Comparison of ENCODE assay signal across 14 mouse cellular contexts in the genomic region with DNA sequence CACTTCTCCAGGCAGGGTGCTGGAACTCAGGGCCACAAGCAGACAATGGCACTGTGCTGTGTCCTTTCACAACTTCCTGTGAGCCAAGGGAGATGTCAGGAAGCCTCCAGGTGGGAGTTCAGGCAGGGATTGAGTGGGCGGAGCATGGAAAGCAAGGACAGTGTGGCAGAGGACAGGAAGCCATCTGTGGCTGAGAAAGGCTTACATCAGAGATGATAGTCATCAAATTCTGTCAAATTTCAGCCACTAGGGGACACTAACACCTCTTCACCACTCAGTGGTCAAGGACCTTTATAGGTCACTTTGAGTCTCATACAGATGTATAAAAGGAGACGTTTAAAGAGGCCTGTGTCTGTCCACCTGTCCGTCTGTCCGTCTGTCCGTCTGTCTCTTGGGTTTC. TPM values are rescaled to one million over a fixed set of nuclear protein-coding genes. Genes with fewer than 3 reads are reported as not detected.
DNase-seq lines count a peak whose midpoint lies in the region; ATAC-seq and TF ChIP-seq lines count a peak whose summit lies in the region.
"Had no signal": no experiment of that assay in that cellular context is flagged by ENCODE, and none has a peak within 500 bp of the region (broad histone marks: within the 10 kb centered on the region; RNA-seq: fewer than 3 reads in every experiment).

No protein-coding gene starts in this region.

- H3K9me3 ChIP-seq in midbrain, postnatal 0 days (ENCODE audit: low read length) = no peaks in the 10 kb centered on the region
- H3K9me3 ChIP-seq in midbrain, embryonic 16.5 days (replicated peaks; ENCODE audit: control insufficient read depth, low read length, poor library complexity, severe bottlenecking) = no peaks in the 10 kb centered on the region
- H3K9me3 ChIP-seq: hindbrain, embryonic 15.5 days had no signal

- H3K27me3 ChIP-seq in midbrain, postnatal 0 days (ENCODE audit: insufficient read depth, low read length) = no peaks in the 10 kb centered on the region
- no peaks in the 10 kb centered on the region for H3K27me3 ChIP-seq in midbrain, embryonic 16.5 days (ENCODE audit: control insufficient read depth, insufficient read depth, low read depth, low read length)
- H3K27me3 ChIP-seq: hindbrain, embryonic 15.5 days had no signal

- 77% methylated on average over 5 of the region's 5 CpGs for WGBS in midbrain, postnatal 0 days
- 75% methylated on average over 5 of the region's 5 CpGs for WGBS in midbrain, embryonic 16.5 days

- H3K4me3 ChIP-seq in midbrain, postnatal 0 days (ENCODE audit: low read depth, low read length) = no peak overlapping the region
- H3K4me3 ChIP-seq in midbrain, embryonic 16.5 days (ENCODE audit: low read depth, low read length) = no peak overlapping the region
- H3K4me3 ChIP-seq: erythroblast, embryonic 14.5 days; hindbrain, embryonic 15.5 days had no signal

- H3K27ac ChIP-seq in midbrain, postnatal 0 days (ENCODE audit: low read depth, low read length) = no peak overlapping the region
- H3K27ac ChIP-seq in midbrain, embryonic 16.5 days (ENCODE audit: low read length) = no peak overlapping the region
- H3K27ac ChIP-seq: hindbrain, embryonic 15.5 days had no signal

- peak; percentile 18 for DNase-seq in cerebellum, adult 9-11 months
- DNase-seq in cerebellum, postnatal 4 days (ENCODE audit: low spot score in 2 of 2) = no peak
- peak; percentile 34 for DNase-seq in kidney, adult 9 months
- DNase-seq in kidney, postnatal 14 days = no peak
- DNase-seq in midbrain, postnatal 0 days (ENCODE audit: low spot score) = no peak
- no peak for DNase-seq in urinary bladder, adult 18-20 months (ENCODE audit: low spot score in 2 of 2)
- DNase-seq: cerebellum, postnatal 14 days; gastrocnemius, postnatal 14 days; right cerebral cortex, postnatal 25 days had no signal

- no peaks in the 10 kb centered on the region for H3K4me1 ChIP-seq in midbrain, postnatal 0 days (ENCODE audit: insufficient read depth, low read length)
- no peaks in the 10 kb centered on the region; the same call in 1 of the 2 replicates for H3K4me1 ChIP-seq in midbrain, embryonic 16.5 days (ENCODE audit: control insufficient read depth, insufficient read depth, low read length)
- H3K4me1 ChIP-seq: hindbrain, embryonic 15.5 days had no signal

- H3K36me3 ChIP-seq in midbrain, postnatal 0 days (ENCODE audit: insufficient read depth, low read length) = 0 out of 2 replicates have a peak, but pooled peaks cover 4% of the 10 kb centered on the region
- peaks cover 2% of the 10 kb centered on the region; the same call in 1 of the 2 replicates for H3K36me3 ChIP-seq in midbrain, embryonic 16.5 days (ENCODE audit: control insufficient read depth, insufficient read depth, low read length)
- H3K36me3 ChIP-seq: hindbrain, embryonic 15.5 days had no signal

- peak; percentile 54 for TF ChIP-seq CTCF in midbrain, postnatal 0 days (IDR thresholded peaks at IDR 0.05)

- H3K4me2 ChIP-seq in midbrain, postnatal 0 days (ENCODE audit: low read depth, low read length, poor library complexity, severe bottlenecking) = no peak overlapping the region
- H3K4me2 ChIP-seq in midbrain, embryonic 16.5 days (ENCODE audit: low read length) = no peak overlapping the region
- H3K4me2 ChIP-seq: hindbrain, embryonic 15.5 days had no signal

- no peak for ATAC-seq in midbrain, postnatal 0 days (ENCODE audit: low FRiP score)
- ATAC-seq in midbrain, embryonic 16.5 days = no peak
- no peak for ATAC-seq in activated CD4-positive, CD25-positive, alpha-beta regulatory T cell, adult 4 months
- ATAC-seq: CD4-positive, CD25-positive, alpha-beta regulatory T cell, adult 4 months had no signal

- H3K9ac ChIP-seq in midbrain, postnatal 0 days (replicated peaks; ENCODE audit: low read length, poor library complexity, severe bottlenecking) = no peak overlapping the region
- H3K9ac ChIP-seq in midbrain, embryonic 16.5 days (ENCODE audit: low read depth, low read length) = no peak overlapping the region
- H3K9ac ChIP-seq: hindbrain, embryonic 15.5 days had no signal

RNA-seq across cellular contexts. Expression of a gene that starts 22.1 kb away (rescaled TPM):
- total RNA-seq in midbrain, postnatal 0 days (2014; rRNA removed) = 15.1 and 16.0 TPM in 2 replicates
- 29.0 and 30.1 TPM in 2 replicates for polyA plus RNA-seq in midbrain, postnatal 0 days (2015; fragmentation: Nextera tagmentation; extraction: Ambion mirVana)
- polyA plus RNA-seq in midbrain, embryonic 16.5 days (2015; fragmentation: Nextera tagmentation; extraction: Ambion mirVana) = 22.9 and 24.1 TPM in 2 replicates
- polyA plus RNA-seq in activated CD4-positive, CD25-positive, alpha-beta regulatory T cell, adult 4 months (2017; shearing (Covaris generic)) = 1 to 10 TPM; 1.0 to 2.9 TPM

Comparison
In these comparisons a context has a peak if more than half of its experiments do, and no peak if none do; other contexts are left out.
1. DNase-seq: peak in cerebellum, adult 9-11 months (single experiment) and kidney, adult 9 months (single experiment); none in cerebellum, postnatal 4 days (0 of 2), kidney, postnatal 14 days (single experiment), midbrain, postnatal 0 days (single experiment) and urinary bladder, adult 18-20 months (0 of 2).